Mouse (Mus musculus) left cerebral cortex, adult 2 months (tissue): ENCODE data around the gene Rab13. TPM values are rescaled to one million over a fixed set of nuclear protein-coding genes. Genes with fewer than 3 reads are reported as not detected.

Source experiments
- DNase-seq, 2 experiments: peaks; one replicate each; pipeline ENCODE4 v3.0.0; 2021 to 2022; ENCODE audit warnings: low spot score in 2 of 2, mixed read lengths in 1 of 2; ENCODE audit errors: extremely low spot score in 1 of 2
- H3K27ac ChIP-seq: fragments of 200-600 bp; 2 replicates; pipeline ENCODE4 v1.8.1; 2022
- H3K4me3 ChIP-seq: fragments of 200-600 bp; 2 replicates; pipeline ENCODE4 v1.8.1; 2022
- CTCF ChIP-seq: fragments of 200-600 bp; IDR thresholded peaks from 2 replicates; pipeline ENCODE4 v1.8.1; 2022; ENCODE audit warnings: antibody characterized with exemption, mild to moderate bottlenecking, moderate library complexity
- intact Hi-C: fragments of 180-260 bp; cut with DNase I; formaldehyde crosslinking; loops from one replicate; pipeline ENCODE4 v1.15.1; 2025
- long read RNA-seq, 2 experiments: library from polyadenylated mRNA; stranded (forward); transcript quantifications; one replicate each; pipeline ENCODE4 v2.0.0; 2021; ENCODE audit warnings: borderline mapping rate in 2 of 2
- total RNA-seq, 2 experiments: library from RNA; stranded (reverse); gene quantifications; 2 replicates each; pipeline ENCODE4 v1.2.3; 2021

Rab13 gene
- 1 to 10 TPM; 7.9 to 8.9 TPM for total RNA-seq
- long read RNA-seq, experiment 1, partial matches to known transcripts, result 0 of 4 reads
- long read RNA-seq, experiment 1, other reads (novel, unspliced or antisense), result 2 of 4 reads
- long read RNA-seq, experiment 2, partial matches to known transcripts, result 0 of 3 reads
- long read RNA-seq, experiment 2, other reads (novel, unspliced or antisense), result 0 of 3 reads

- H3K27ac ChIP-seq, result peak within 1 kb of the TSS; percentile 97
- no peak for TF ChIP-seq CTCF
- DNase-seq, result peak; percentile 87 to 89
- intact Hi-C loops, result loop anchor here (5.0 kb wide), 2 partner anchors 96 to 131 kb away; no protein-coding TSS in a partner anchor
- peak within 1 kb of the TSS; percentile 71 for H3K4me3 ChIP-seq
These were observed at the start of gene Rab13, which contains the start of gene Rps27 for GRCm38 (mm10) chr3:90213377-90213866. TSS of gene Rab13 (plus strand) at chr3:90213695. TSS of gene Rps27 (minus strand) at chr3:90213651.

- no peak for TF ChIP-seq CTCF
- intact Hi-C loops, result no loop called here
- no peak for DNase-seq
- Histone ChIP-seq H3K4me3 (no peak overlapping the region), H3K27ac (no peak overlapping the region)
These were observed 33.9 kb upstream of the Rab13 start for GRCm38 (mm10) chr3:90179566-90179965.

- Histone ChIP-seq H3K27ac (no peak overlapping the region), H3K4me3 (no peak overlapping the region)
- intact Hi-C loops, result no loop called here
- no peak for TF ChIP-seq CTCF
- no peak for DNase-seq
These were observed 29.9 kb upstream of the Rab13 start for GRCm38 (mm10) chr3:90183581-90183980.

DNA sequence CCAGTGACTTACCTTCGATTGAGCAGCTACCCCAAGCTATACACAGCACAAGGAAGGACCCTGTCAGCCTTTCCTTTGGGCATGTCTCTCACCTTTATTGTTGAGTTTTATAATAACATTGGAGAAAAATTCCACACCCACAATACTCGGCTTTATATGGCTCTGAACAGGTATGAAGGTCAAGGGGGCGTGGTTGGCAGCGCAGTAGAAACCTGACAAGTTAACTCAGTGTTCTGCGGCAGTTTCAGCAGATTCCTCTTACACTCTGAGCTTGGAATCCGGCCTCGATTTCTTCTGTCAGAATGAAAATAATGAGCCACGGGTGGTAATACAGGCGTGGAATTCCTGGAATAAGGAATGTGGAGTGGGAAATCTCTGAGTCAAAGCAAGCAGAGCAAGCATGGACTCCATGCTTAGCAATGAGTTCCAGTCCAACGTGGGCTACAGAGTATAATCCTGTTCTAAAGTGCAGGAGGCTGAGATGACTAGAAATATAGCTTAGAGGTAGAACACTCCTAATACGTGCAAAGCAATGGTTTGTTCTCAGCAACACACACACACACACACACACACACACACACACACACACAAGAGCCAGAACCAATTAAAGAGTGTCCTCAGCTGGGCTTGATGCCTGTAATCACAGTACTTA is 22.5 kb upstream of the Rab13 start:
- intact Hi-C loops, result no loop called here
- TF ChIP-seq CTCF, result no peak
- Histone ChIP-seq H3K4me3 (no peak overlapping the region), H3K27ac (no peak overlapping the region)
- DNase-seq, result no peak

DNA sequence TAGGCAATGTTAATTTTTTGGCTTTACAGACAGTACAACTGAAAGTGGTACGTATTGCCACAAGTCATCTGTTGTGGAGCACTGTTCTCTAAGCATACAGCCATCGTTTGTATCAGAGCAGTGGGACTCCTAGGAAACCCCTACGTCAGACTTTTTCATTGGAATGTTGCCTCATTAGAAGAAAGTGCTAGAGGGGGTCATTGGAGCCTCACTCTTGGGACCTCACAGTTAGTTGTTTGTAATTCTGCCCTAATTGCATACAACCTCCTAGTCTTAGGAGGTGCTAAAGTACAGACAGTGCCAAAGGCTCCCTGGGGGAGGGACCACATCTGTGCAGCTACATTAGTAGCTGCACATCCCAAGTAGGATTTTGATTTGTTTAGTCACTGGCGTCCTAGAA is 18.7 kb upstream of the Rab13 start:
- Histone ChIP-seq H3K4me3 (no peak overlapping the region), H3K27ac (no peak overlapping the region)
- no peak for DNase-seq
- intact Hi-C loops, result no loop called here
- no peak for TF ChIP-seq CTCF

DNA sequence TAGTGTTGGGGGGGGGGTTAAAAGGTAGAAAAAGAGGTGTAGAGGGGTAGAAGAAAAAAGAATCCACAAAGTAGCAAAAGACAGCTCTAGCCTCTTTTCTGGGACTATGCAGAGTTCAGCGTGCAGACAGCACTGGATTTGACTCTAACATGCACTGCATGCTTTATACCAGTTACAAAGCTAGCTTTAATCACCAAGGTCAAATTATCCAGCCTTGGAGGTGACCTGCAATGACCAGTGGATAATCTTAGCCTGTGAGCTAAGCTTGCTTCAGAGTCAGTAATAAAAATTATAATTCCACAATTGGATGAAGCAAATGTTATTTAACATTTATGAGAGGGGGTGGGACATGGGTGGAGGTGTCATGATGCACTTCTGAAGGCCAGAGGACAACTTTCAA is 17.9 kb upstream of the Rab13 start:
- DNase-seq, result no peak
- intact Hi-C loops, result no loop called here
- TF ChIP-seq CTCF, result no peak
- H3K4me3 ChIP-seq, result no peak overlapping the region
- H3K27ac ChIP-seq, result no peak overlapping the region

GRCm38 (mm10) chr3:90197548-90197947 is 15.9 kb upstream of the Rab13 start:
- no peak for TF ChIP-seq CTCF
- Histone ChIP-seq H3K4me3 (no peak overlapping the region), H3K27ac (no peak overlapping the region)
- intact Hi-C loops, result no loop called here
- no peak for DNase-seq

GRCm38 (mm10) chr3:90202884-90203283 is 10.6 kb upstream of the Rab13 start:
- no peak for TF ChIP-seq CTCF
- Histone ChIP-seq H3K27ac (no peak overlapping the region), H3K4me3 (no peak overlapping the region)
- no peak for DNase-seq
- intact Hi-C loops, result no loop called here

DNA sequence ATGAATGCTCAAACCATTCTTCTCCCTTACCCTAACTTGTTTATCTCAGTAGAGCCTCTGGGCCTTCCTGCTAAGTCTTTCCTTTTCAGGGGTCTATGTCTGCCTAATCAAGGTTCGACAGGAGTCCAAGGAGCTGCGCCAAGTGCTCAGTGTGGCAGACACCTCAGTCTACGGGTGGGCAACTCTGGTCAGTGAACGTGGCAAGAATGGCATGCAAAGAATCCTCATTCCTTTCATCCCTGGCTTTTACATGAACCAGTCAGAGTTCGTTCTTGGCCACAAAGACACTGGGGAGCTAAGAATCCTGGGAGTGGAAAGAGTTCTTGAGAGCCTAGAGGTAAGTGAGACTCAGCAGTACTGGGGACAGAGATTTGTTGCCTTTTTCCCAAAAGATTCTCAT is 9.9 kb upstream of the Rab13 start:
- Histone ChIP-seq H3K27ac (no peak overlapping the region), H3K4me3 (no peak overlapping the region)
- TF ChIP-seq CTCF, result no peak
- no peak for DNase-seq
- intact Hi-C loops, result no loop called here

- intact Hi-C loops, result no loop called here
- TF ChIP-seq CTCF, result no peak; the same call in 1 of the 2 replicates
- Histone ChIP-seq H3K4me3 (no peak overlapping the region), H3K27ac (no peak overlapping the region)
- DNase-seq, result no peak
These were observed 8.9 kb upstream of the Rab13 start for GRCm38 (mm10) chr3:90204582-90204981.

DNA sequence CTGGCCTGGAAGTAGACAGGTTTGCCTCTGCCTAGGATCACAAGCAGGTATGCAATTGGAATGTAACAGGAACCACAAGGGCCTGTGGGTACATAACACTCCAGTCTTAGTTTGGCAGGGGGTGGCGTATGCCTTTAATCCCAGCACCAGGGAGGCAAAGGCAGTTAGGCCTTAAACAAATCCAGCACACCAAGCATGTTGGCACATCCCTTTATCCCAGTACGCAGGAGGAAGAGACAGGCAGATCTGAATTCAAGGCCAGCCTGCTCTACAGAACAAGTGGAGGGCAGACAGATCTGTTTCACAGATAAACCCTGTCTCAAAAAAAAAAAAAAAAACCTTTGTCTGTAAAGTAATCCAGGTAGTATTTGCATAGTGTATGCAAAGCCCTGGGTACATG is 4.8 kb upstream of the Rab13 start:
- intact Hi-C loops, result no loop called here
- TF ChIP-seq CTCF, result no peak

GRCm38 (mm10) chr3:90209908-90210566 is 3.5 kb upstream of the Rab13 start:
- intact Hi-C loops, result loop anchor here (5.0 kb wide), 2 partner anchors 93 to 128 kb away; no protein-coding TSS in a partner anchor
- no peak for TF ChIP-seq CTCF
- no peak overlapping the region for H3K27ac ChIP-seq
- DNase-seq, result no peak
- H3K4me3 ChIP-seq, result no peak overlapping the region

More for the DNA sequence above, 4.8 kb upstream of the Rab13 start:
- no peak for DNase-seq
- Histone ChIP-seq H3K4me3 (no peak overlapping the region), H3K27ac (no peak overlapping the region)
